Mouse (Mus musculus) forebrain, postnatal 0 days (tissue): Measurements from ENCODE around the gene Taf5. TPM values are rescaled to one million over a fixed set of nuclear protein-coding genes. Genes with fewer than 3 reads are reported as not detected.

Source experiments
- ATAC-seq: fragments of 200-750 bp; cut with Nextera tagmentation; 2 replicates; pipeline ENCODE4 v1.8.0; 2017; ENCODE audit warnings: mild to moderate bottlenecking, moderate library complexity
- DNase-seq: peaks from one replicate; pipeline ENCODE4 v3.0.0-alpha.2; 2015
- H3K27ac ChIP-seq: fragments of 300-500 bp; sonication (generic); 2 replicates; pipeline ENCODE4 v1.5.1; 2014; ENCODE audit warnings: low read depth, mild to moderate bottlenecking, antibody characterized with exemption, low read length, moderate library complexity, mixed read lengths
- H3K27me3 ChIP-seq: fragments of 300-500 bp; sonication (generic); 2 replicates; pipeline ENCODE4 v1.6.1; 2014; ENCODE audit warnings: mild to moderate bottlenecking, low read length, mixed read lengths; ENCODE audit not compliant: insufficient read depth
- H3K36me3 ChIP-seq: fragments of 300-500 bp; sonication (generic); 2 replicates; pipeline ENCODE4 v1.6.1; 2014; ENCODE audit warnings: mild to moderate bottlenecking, moderate library complexity; ENCODE audit not compliant: insufficient read depth
- H3K4me1 ChIP-seq: fragments of 300-500 bp; sonication (generic); 2 replicates; pipeline ENCODE4 v1.6.1; 2014; ENCODE audit warnings: antibody characterized with exemption; ENCODE audit not compliant: insufficient read depth
- H3K4me2 ChIP-seq: fragments of 300-500 bp; sonication (generic); 2 replicates; pipeline ENCODE4 v1.6.1; 2014; ENCODE audit warnings: low read depth, mild to moderate bottlenecking, moderate library complexity
- H3K4me3 ChIP-seq: fragments of 300-500 bp; sonication (generic); 2 replicates; pipeline ENCODE4 v1.5.1; 2014; ENCODE audit warnings: low read depth, low read length, mixed read lengths
- H3K9ac ChIP-seq: fragments of 300-500 bp; sonication (generic); 2 replicates; pipeline ENCODE4 v1.6.1; 2014; ENCODE audit warnings: mild to moderate bottlenecking
- H3K9me3 ChIP-seq: fragments of 300-500 bp; sonication (generic); 2 replicates; pipeline ENCODE4 v1.6.1; 2016; ENCODE audit warnings: low read length
- CTCF ChIP-seq: sonication (generic); IDR thresholded peaks from 2 replicates; pipeline ENCODE4 v1.5.1; 2016; ENCODE audit warnings: antibody characterized with exemption, control low read depth, low read depth
- WGBS: fragments of 180-500 bp; shearing (Covaris S2); extraction: QIAGEN DNeasy Blood & Tissue Kit; methylation state at CpG from one replicate; pipeline ENCODE4 v1.1.7; 2014; 5-methylcytosine and 5-hydroxymethylcytosine counted together
- polyA plus RNA-seq: library from polyadenylated mRNA; unstranded; fragments of >200 nt; fragmentation: Nextera tagmentation; extraction: Ambion mirVana; gene quantifications from 2 replicates; pipeline ENCODE4 v1.2.1, GENCODE M21; 2015
- total RNA-seq: library from RNA; depleted of rRNA; stranded (reverse); fragments of >200 nt; gene quantifications from 2 replicates; pipeline ENCODE4 v1.2.3, GENCODE M21; 2014; rRNA removed

Gene Taf5
- total and polyA plus RNA-seq, 2 experiments from 2014 or later, result 3.6 to 16.0 TPM

DNA sequence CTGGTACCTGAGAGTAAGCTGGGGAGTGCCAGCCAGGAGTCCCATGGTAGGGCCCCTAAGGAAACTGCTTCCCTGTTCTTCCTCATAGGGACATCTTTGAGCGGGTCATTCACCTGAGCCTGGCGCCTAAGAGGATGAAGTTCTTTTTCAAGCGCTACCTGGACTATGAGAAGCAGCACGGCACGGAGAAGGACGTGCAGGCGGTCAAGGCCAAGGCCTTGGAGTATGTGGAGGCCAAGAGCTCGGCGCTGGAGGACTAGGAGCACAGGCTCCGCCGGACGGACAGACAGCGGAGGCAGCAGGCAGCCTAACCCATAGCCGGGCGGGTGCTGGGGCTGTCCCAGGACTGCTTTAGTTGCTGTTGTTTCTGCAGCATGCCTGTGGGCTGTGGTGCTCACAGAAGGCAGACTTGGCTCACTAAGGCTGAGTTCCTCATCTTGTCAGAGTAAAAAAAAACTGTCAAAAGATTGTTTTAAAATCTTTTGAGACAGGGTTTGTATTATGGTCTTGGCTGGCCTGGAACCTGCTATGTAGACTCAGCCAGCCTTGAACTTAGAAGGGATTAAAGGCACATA is 63.1 kb downstream of the Taf5 start:
- Histone ChIP-seq H3K9me3 (no peaks in the 10 kb centered on the region), H3K27me3 (no peaks in the 10 kb centered on the region), H3K36me3 (peaks cover 70% of the 10 kb centered on the region), H3K9ac (no peak overlapping the region), H3K4me2 (no peak overlapping the region), H3K4me3 (no peak overlapping the region), H3K4me1 (no peaks in the 10 kb centered on the region), H3K27ac (no peak overlapping the region)
- 93% methylated on average over 15 of the region's 15 CpGs for WGBS
- DNase-seq, result no peak
- TF ChIP-seq CTCF, result no peak
- no peak for ATAC-seq

Other genes starting within 250 kb of the Taf5 start
- 115 and 156 TPM in 2 replicates for gene Ina, start 53.0 kb upstream of the Taf5 start, total RNA-seq
- 189 and 260 TPM in 2 replicates for gene Ina, start 53.0 kb upstream of the Taf5 start, polyA plus RNA-seq
- gene Nt5c2, start 52.6 kb upstream of the Taf5 start, total RNA-seq, result 51.8 and 69.5 TPM in 2 replicates
- gene Nt5c2, start 52.6 kb upstream of the Taf5 start, polyA plus RNA-seq, result 74.1 and 80.4 TPM in 2 replicates
- gene Pcgf6, start 16.8 kb upstream of the Taf5 start, total RNA-seq, result 29.9 and 33.3 TPM in 2 replicates
- gene Pcgf6, start 16.8 kb upstream of the Taf5 start, polyA plus RNA-seq, result 13.7 and 20.9 TPM in 2 replicates
- 734 and 873 TPM in 2 replicates for gene Usmg5, start 22.9 kb downstream of the Taf5 start, total RNA-seq
- 1,990 and 2,687 TPM in 2 replicates for gene Usmg5, start 22.9 kb downstream of the Taf5 start, polyA plus RNA-seq
- gene Pdcd11, start 23.0 kb downstream of the Taf5 start, total RNA-seq, result 12.5 and 17.2 TPM in 2 replicates
- gene Pdcd11, start 23.0 kb downstream of the Taf5 start, polyA plus RNA-seq, result 3.1 and 3.8 TPM in 2 replicates
- gene Calhm2, start 70.5 kb downstream of the Taf5 start, total RNA-seq, result 1.1 and 2.9 TPM in 2 replicates
- 0.62 and 0.80 TPM in 2 replicates for gene Calhm2, start 70.5 kb downstream of the Taf5 start, polyA plus RNA-seq
- gene Calhm1, start 76.5 kb downstream of the Taf5 start, total RNA-seq, result not detected in 2 replicates
- gene Calhm1, start 76.5 kb downstream of the Taf5 start, polyA plus RNA-seq, result not detected in 2 replicates
- not detected in 2 replicates for gene Calhm3, start 90.0 kb downstream of the Taf5 start, total RNA-seq
- gene Calhm3, start 90.0 kb downstream of the Taf5 start, polyA plus RNA-seq, result 0.19 TPM in 1 of 2 replicates, not detected in the other
- 51.5 and 52.1 TPM in 2 replicates for gene Neurl1a, start 111.1 kb downstream of the Taf5 start, total RNA-seq
- 11.6 and 15.7 TPM in 2 replicates for gene Neurl1a, start 111.1 kb downstream of the Taf5 start, polyA plus RNA-seq